Mouse (Mus musculus) kidney, embryonic 15.5 days (tissue): ENCODE results near the gene Cish. TPM values are rescaled to one million over a fixed set of nuclear protein-coding genes. Genes with fewer than 3 reads are reported as not detected.

Source experiments
- ATAC-seq: fragments of 200-750 bp; cut with Nextera tagmentation; replicated peaks from 2 replicates; pipeline ENCODE4 v1.8.0; 2017; ENCODE audit warnings: moderate TSS enrichment; ENCODE audit not compliant: low FRiP score
- H3K27ac ChIP-seq: fragments of 300-500 bp; sonication (generic); 2 replicates; pipeline ENCODE4 v1.5.1; 2015; ENCODE audit warnings: mild to moderate bottlenecking, inconsistent platforms
- H3K27me3 ChIP-seq: fragments of 300-500 bp; sonication (generic); 2 replicates; pipeline ENCODE4 v1.6.1; 2015; ENCODE audit warnings: inconsistent platforms
- H3K36me3 ChIP-seq: fragments of 300-500 bp; sonication (generic); 2 replicates; pipeline ENCODE4 v1.6.1; 2015; ENCODE audit warnings: inconsistent platforms
- H3K4me1 ChIP-seq: fragments of 300-500 bp; sonication (generic); 2 replicates; pipeline ENCODE4 v1.6.1; 2015; ENCODE audit warnings: inconsistent platforms
- H3K4me2 ChIP-seq: fragments of 300-500 bp; sonication (generic); 2 replicates; pipeline ENCODE4 v1.6.1; 2015; ENCODE audit warnings: moderate library complexity, mild to moderate bottlenecking, inconsistent platforms
- H3K4me3 ChIP-seq: fragments of 300-500 bp; sonication (generic); replicated peaks from 2 replicates; pipeline ENCODE4 v1.5.1; 2015; ENCODE audit warnings: mild to moderate bottlenecking, inconsistent platforms
- H3K9ac ChIP-seq: fragments of 300-500 bp; sonication (generic); 2 replicates; pipeline ENCODE4 v1.6.1; 2015; ENCODE audit warnings: mild to moderate bottlenecking, inconsistent platforms
- H3K9me3 ChIP-seq: fragments of 300-500 bp; sonication (generic); replicated peaks from 2 replicates; pipeline ENCODE4 v1.6.1; 2016; ENCODE audit warnings: inconsistent platforms
- WGBS: fragments of 180-500 bp; shearing (Covaris S2); methylation state at CpG from one replicate; pipeline ENCODE4 v1.1.7; 2015; ENCODE audit warnings: mixed read lengths; 5-methylcytosine and 5-hydroxymethylcytosine counted together
- polyA plus RNA-seq: library from polyadenylated mRNA; unstranded; fragments of >200 nt; fragmentation: Nextera tagmentation; extraction: Ambion mirVana; gene quantifications from 2 replicates; pipeline ENCODE4 v1.2.1, GENCODE M21; 2015

Cish gene
- polyA plus RNA-seq, 1 experiment from 2014 or later, result 14.1 TPM

- WGBS, result 55% methylated on average over 2 of the region's 2 CpGs
- H3K9me3 ChIP-seq, result no peaks in the 10 kb centered on the region
- H3K27ac ChIP-seq, result no peak overlapping the region
- no peak overlapping the region for H3K9ac ChIP-seq
- H3K36me3 ChIP-seq, result peaks cover 17% of the 10 kb centered on the region; the same call in 1 of the 2 replicates
- no peak for ATAC-seq
- peaks cover 9% of the 10 kb centered on the region for H3K4me1 ChIP-seq
- no peak overlapping the region for H3K4me3 ChIP-seq
- H3K27me3 ChIP-seq, result no peaks in the 10 kb centered on the region
- H3K4me2 ChIP-seq, result no peak overlapping the region
Measured at GRCm38 (mm10) chr9:107333686-107334085, 37.9 kb downstream of the Cish start.

- Histone ChIP-seq H3K27me3 (no peaks in the 10 kb centered on the region), H3K4me1 (peaks cover 13% of the 10 kb centered on the region), H3K4me2 (no peak overlapping the region), H3K4me3 (no peak overlapping the region), H3K9ac (no peak overlapping the region), H3K9me3 (no peaks in the 10 kb centered on the region), H3K36me3 (peaks cover 10% of the 10 kb centered on the region; the same call in 1 of the 2 replicates), H3K27ac (no peak overlapping the region)
- no peak for ATAC-seq
- WGBS, result 82% methylated on average over 6 of the region's 6 CpGs
Measured at GRCm38 (mm10) chr9:107334356-107334755, 38.5 kb downstream of the Cish start.

GRCm38 (mm10) chr9:107335046-107335445, 39.2 kb downstream of the Cish start:
- Histone ChIP-seq H3K36me3 (peaks cover 10% of the 10 kb centered on the region; the same call in 1 of the 2 replicates), H3K4me3 (no peak overlapping the region), H3K9me3 (no peaks in the 10 kb centered on the region), H3K27me3 (no peaks in the 10 kb centered on the region), H3K9ac (no peak overlapping the region), H3K27ac (no peak overlapping the region), H3K4me1 (peaks cover 15% of the 10 kb centered on the region), H3K4me2 (no peak overlapping the region)
- 93% methylated on average over 5 of the region's 5 CpGs for WGBS
- no peak for ATAC-seq

GRCm38 (mm10) chr9:107335909-107336308, 40.1 kb downstream of the Cish start:
- 13% methylated on average over 5 of the region's 5 CpGs for WGBS
- Histone ChIP-seq H3K9ac (no peak overlapping the region), H3K4me3 (no peak overlapping the region), H3K27ac (no peak overlapping the region), H3K4me1 (peaks cover 21% of the 10 kb centered on the region), H3K9me3 (no peaks in the 10 kb centered on the region), H3K4me2 (no peak overlapping the region), H3K36me3 (peaks cover 10% of the 10 kb centered on the region; the same call in 1 of the 2 replicates), H3K27me3 (peaks cover 1% of the 10 kb centered on the region; the same call in 1 of the 2 replicates)
- ATAC-seq, result no peak

- Histone ChIP-seq H3K27me3 (peaks cover 6% of the 10 kb centered on the region), H3K36me3 (peaks cover 10% of the 10 kb centered on the region; the same call in 1 of the 2 replicates), H3K9me3 (no peaks in the 10 kb centered on the region), H3K4me3 (no peak overlapping the region), H3K27ac (no peak overlapping the region), H3K4me2 (no peak overlapping the region), H3K4me1 (peaks cover 23% of the 10 kb centered on the region), H3K9ac (no peak overlapping the region)
- no peak for ATAC-seq
- 86% methylated on average over 6 of the region's 6 CpGs for WGBS
Measured at GRCm38 (mm10) chr9:107336386-107336785, 40.6 kb downstream of the Cish start.

- Histone ChIP-seq H3K27ac (peak within 1 kb of the TSS; percentile 50; the same call in 1 of the 2 replicates), H3K36me3 (no peaks in the 10 kb centered on the region; the same call in 1 of the 2 replicates), H3K4me3 (peak within 1 kb of the TSS; percentile 58), H3K4me1 (peaks cover 26% of the 10 kb centered on the region), H3K9ac (peak within 1 kb of the TSS; percentile 54), H3K27me3 (peaks cover 17% of the 10 kb centered on the region), H3K4me2 (peak within 1 kb of the TSS; percentile 83), H3K9me3 (no peaks in the 10 kb centered on the region)
- ATAC-seq, result peak; percentile 76
- WGBS, result 4% methylated on average over 30 of the region's 30 CpGs
Measured at GRCm38 (mm10) chr9:107338172-107338883, 42.5 kb downstream of the Cish start, which contains the start of gene Hemk1. Gene Hemk1 (minus strand): TSS chr9:107338350.

- no peaks in the 10 kb centered on the region for H3K36me3 ChIP-seq
- no peaks in the 10 kb centered on the region for H3K9me3 ChIP-seq
- peaks cover 17% of the 10 kb centered on the region for H3K27me3 ChIP-seq
- 1% methylated on average over 34 of the region's 34 CpGs for WGBS
- peaks cover 26% of the 10 kb centered on the region for H3K4me1 ChIP-seq
- no peak within 1 kb of the TSS for H3K27ac ChIP-seq
- peak within 1 kb of the TSS; percentile 65 for H3K9ac ChIP-seq
- H3K4me3 ChIP-seq, result peak within 1 kb of the TSS; percentile 64
- ATAC-seq, result peak; percentile 94
- H3K4me2 ChIP-seq, result peak within 1 kb of the TSS; percentile 91
Measured at GRCm38 (mm10) chr9:107340267-107340859, 44.5 kb downstream of the Cish start, which contains the start of gene 6430571L13Rik. Gene 6430571L13Rik (plus strand): TSS chr9:107340602.

- H3K9ac ChIP-seq, result peak overlapping the region; percentile 65
- 48% methylated on average over 12 of the region's 12 CpGs for WGBS
- H3K4me2 ChIP-seq, result peak overlapping the region; percentile 91
- H3K36me3 ChIP-seq, result no peaks in the 10 kb centered on the region
- peaks cover 26% of the 10 kb centered on the region for H3K4me1 ChIP-seq
- H3K27me3 ChIP-seq, result peaks cover 17% of the 10 kb centered on the region
- no peak overlapping the region for H3K27ac ChIP-seq
- peak overlapping the region; percentile 64 for H3K4me3 ChIP-seq
- H3K9me3 ChIP-seq, result no peaks in the 10 kb centered on the region
- no peak for ATAC-seq
Measured at GRCm38 (mm10) chr9:107340911-107341645, 45.3 kb downstream of the Cish start.

GRCm38 (mm10) chr9:107342201-107342709, 46.4 kb downstream of the Cish start:
- WGBS, result 86% methylated on average over 11 of the region's 11 CpGs

GRCm38 (mm10) chr9:107343146-107343943, 47.5 kb downstream of the Cish start:
- no peak overlapping the region for H3K9ac ChIP-seq
- peaks cover 17% of the 10 kb centered on the region for H3K27me3 ChIP-seq
- no peak overlapping the region for H3K4me3 ChIP-seq
- WGBS, result 60% methylated on average over 8 of the region's 8 CpGs
- peaks cover 19% of the 10 kb centered on the region for H3K4me1 ChIP-seq
- H3K4me2 ChIP-seq, result no peak overlapping the region
- H3K27ac ChIP-seq, result no peak overlapping the region
- H3K36me3 ChIP-seq, result no peaks in the 10 kb centered on the region
- no peaks in the 10 kb centered on the region for H3K9me3 ChIP-seq
- no peak for ATAC-seq

More at GRCm38 (mm10) chr9:107342201-107342709, 46.4 kb downstream of the Cish start:
- no peak for ATAC-seq
- no peaks in the 10 kb centered on the region for H3K36me3 ChIP-seq
- peaks cover 26% of the 10 kb centered on the region for H3K4me1 ChIP-seq
- peaks cover 17% of the 10 kb centered on the region for H3K27me3 ChIP-seq
- no peak overlapping the region for H3K4me2 ChIP-seq
- no peak overlapping the region for H3K4me3 ChIP-seq
- H3K9me3 ChIP-seq, result no peaks in the 10 kb centered on the region
- no peak overlapping the region for H3K27ac ChIP-seq
- H3K9ac ChIP-seq, result no peak overlapping the region

GRCm38 (mm10) chr9:107344027-107344426, 48.2 kb downstream of the Cish start:
- Histone ChIP-seq H3K9ac (no peak overlapping the region), H3K9me3 (no peaks in the 10 kb centered on the region), H3K4me3 (no peak overlapping the region), H3K27me3 (peaks cover 17% of the 10 kb centered on the region), H3K27ac (no peak overlapping the region), H3K4me2 (no peak overlapping the region), H3K36me3 (no peaks in the 10 kb centered on the region), H3K4me1 (peaks cover 13% of the 10 kb centered on the region)
- WGBS, result 72% methylated on average over 6 of the region's 6 CpGs
- no peak for ATAC-seq
